Mouse (Mus musculus): ENCODE measurements around the gene Emc8.

Emc8 gene

DNA sequence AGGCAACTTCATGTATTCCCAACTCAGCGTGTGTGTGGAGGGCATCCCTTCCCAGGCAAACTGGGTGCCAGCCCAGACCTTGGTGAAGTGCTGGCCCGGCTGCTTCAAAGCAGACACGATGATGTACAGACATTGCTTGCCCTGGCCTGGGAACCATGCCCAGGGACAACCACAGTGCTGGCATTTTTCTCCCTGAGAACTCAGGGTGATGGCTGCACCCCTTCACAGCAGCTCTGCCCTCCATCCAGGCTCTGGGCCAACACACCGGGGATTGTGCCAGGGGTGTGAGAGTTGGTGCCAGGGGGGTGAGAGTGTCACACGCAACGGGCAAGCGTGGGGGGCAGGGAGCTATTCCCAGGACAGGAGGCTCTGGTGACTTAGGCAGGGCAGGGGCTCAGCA lies 23.7 kb downstream of the Emc8 start:
- in situ Hi-C loops (cut with MboI; ENCODE audit: low sequenced_read_pairs): no loop called here

DNA sequence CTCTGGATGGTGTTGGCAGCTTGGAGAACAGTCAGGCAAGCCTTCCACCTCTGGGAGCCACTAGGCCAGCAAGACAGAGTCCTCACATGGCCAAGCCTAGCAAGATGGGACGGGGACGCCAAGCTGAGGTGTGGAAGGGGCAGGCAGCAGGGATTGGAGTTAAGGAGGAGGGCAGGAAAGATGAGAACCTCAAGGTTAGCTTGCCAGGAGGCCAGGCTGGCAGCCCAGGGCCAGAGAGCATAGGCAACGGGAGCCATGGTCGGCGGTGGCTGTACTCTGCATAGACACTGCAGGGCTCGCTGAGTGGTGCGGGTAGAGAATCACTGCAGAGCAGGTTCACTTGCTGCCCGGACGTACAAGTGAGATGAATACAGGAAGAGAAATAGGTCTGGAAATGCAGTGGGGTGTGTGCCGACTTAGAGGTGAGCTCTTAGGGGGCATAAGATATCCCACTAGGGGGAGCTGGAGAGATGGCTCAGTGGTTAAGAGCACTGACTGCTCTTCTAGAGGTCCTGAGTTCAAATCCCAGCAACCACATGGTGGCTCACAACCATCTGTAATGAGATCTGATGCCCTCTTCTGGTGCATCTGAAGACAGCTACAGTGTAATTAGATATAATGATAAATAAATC lies 26.2 kb downstream of the Emc8 start:
- in situ Hi-C loops (cut with MboI; ENCODE audit: low sequenced_read_pairs): no loop called here

DNA sequence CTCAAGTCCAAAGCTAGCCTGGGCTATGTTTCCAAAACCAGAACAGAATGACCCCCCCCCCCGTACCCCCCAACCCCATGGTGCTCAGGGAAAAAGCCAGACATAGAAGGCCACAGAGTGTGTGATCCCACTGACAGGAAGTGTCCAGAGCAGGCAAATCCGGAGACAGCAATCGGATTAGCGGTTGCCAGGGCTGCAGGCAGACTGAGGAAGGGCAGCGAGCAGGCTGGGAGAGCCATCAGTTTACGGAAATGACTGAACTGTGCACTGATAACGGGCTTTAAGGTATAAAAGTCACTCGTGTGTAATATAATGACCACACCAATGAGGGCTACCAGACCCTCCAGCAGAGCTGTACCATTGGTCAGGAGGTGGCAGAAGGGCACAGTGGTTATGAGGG lies 27.1 kb downstream of the Emc8 start:
- in situ Hi-C loops (cut with MboI; ENCODE audit: low sequenced_read_pairs): no loop called here

GRCm38 (mm10) chr8:120634329-120634839 lies 34.0 kb downstream of the Emc8 start:
- in situ Hi-C loops (cut with MboI; ENCODE audit: low sequenced_read_pairs): no loop called here

GRCm38 (mm10) chr8:120633665-120634271 lies 34.6 kb downstream of the Emc8 start:
- in situ Hi-C loops (cut with MboI; ENCODE audit: low sequenced_read_pairs): no loop called here

GRCm38 (mm10) chr8:120632969-120633664 lies 35.3 kb downstream of the Emc8 start:
- in situ Hi-C loops (cut with MboI; ENCODE audit: low sequenced_read_pairs): no loop called here

DNA sequence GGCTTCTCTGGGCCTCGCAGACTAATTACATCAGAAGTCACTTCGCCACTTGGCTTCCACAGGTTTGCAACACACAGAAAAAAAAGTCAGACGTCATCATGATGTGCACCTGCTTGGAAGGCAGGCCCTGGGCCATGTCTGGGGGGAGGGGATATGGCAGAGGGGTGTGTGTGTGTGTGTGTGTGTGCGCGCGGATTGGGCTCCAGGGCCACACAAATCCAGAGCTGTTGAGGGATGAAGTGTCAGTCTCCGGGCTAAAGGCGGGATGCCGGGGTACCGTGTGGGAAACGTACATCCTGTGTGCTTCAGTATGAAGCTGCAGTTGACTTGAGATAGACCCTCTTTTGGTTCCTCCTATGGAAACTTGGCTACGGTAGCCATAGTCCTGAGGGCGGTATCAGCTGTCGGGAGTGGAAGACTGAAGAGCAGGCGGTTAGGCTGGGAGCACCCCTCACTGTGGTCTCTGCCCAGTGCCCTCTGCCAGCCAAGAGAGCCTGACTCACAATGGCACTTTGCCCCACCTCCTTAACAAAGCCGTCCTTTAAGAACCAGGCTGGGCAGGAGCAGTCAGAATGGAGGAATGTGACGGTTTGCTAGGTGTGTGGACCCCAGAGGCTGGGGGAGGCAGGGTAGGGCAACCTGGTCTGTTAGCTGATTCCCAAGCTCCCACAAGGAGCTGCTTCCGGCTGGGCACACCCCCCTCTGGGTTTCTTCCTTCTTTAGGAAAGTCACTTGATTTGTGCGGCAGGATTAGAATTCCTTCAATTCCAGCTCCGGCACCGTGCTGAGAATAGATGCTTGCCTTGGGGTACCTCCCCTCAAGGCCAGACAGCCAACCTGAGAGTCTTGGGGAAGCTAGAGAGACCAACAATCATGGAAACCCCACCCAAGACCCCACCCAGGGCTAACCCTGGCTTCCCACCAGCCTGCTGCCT lies 36.7 kb downstream of the Emc8 start:
- in situ Hi-C loops (cut with MboI; ENCODE audit: low sequenced_read_pairs): no loop called here

GRCm38 (mm10) chr8:120630848-120631247 lies 37.5 kb downstream of the Emc8 start:
- in situ Hi-C loops (cut with MboI; ENCODE audit: low sequenced_read_pairs): no loop called here

DNA sequence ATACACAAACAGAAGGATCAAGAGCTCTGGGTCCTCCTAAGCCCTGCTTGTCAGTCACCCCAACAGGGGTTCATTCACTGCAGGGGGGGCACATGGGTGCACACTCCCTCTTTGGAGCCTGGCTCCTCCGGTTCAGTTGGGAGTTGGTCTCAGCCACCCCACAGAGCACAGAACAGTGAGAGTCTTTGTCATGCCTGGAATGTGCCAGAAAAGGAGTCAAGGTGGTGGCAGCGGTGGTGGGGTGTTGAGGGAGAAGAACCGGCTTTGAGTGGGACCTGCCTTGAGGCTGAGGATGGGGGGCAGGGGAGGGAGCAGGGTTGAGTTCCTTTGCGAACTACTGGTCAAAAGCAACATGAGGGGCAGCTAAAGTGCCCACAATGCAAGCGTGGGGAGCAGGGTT lies 38.3 kb downstream of the Emc8 start:
- in situ Hi-C loops (cut with MboI; ENCODE audit: low sequenced_read_pairs): no loop called here

- in situ Hi-C loops (cut with MboI; ENCODE audit: low sequenced_read_pairs): no loop called here
Measured at GRCm38 (mm10) chr8:120627298-120627697, 41.1 kb downstream of the Emc8 start.

GRCm38 (mm10) chr8:120626461-120626860 lies 41.9 kb downstream of the Emc8 start:
- in situ Hi-C loops (cut with MboI; ENCODE audit: low sequenced_read_pairs): no loop called here

DNA sequence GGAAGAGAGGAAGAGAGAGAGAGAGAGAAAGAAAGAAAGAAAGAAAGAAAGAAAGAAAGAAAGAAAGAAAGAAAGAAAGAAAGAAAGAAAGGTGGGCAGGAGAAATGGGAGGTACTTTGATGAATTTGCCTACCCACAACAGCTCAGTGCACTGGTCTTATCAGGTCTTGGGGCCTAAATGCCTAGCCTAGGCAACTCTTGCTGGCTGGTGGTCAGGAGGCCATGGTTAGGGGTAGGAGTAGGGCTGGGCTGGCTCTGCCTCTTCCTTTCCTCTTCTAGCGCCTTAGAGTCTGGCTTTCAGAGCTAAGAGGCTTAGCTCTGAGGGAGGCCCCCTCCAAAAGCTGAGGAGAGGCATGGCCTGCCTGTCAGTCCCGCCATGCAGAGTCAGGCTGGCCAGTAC lies 44.8 kb downstream of the Emc8 start:
- in situ Hi-C loops (cut with MboI; ENCODE audit: low sequenced_read_pairs): no loop called here

GRCm38 (mm10) chr8:120622161-120622560 lies 46.2 kb downstream of the Emc8 start:
- in situ Hi-C loops (cut with MboI; ENCODE audit: low sequenced_read_pairs): no loop called here

- in situ Hi-C loops (cut with MboI; ENCODE audit: low sequenced_read_pairs): no loop called here
Measured at GRCm38 (mm10) chr8:120620441-120620840, 47.9 kb downstream of the Emc8 start.

DNA sequence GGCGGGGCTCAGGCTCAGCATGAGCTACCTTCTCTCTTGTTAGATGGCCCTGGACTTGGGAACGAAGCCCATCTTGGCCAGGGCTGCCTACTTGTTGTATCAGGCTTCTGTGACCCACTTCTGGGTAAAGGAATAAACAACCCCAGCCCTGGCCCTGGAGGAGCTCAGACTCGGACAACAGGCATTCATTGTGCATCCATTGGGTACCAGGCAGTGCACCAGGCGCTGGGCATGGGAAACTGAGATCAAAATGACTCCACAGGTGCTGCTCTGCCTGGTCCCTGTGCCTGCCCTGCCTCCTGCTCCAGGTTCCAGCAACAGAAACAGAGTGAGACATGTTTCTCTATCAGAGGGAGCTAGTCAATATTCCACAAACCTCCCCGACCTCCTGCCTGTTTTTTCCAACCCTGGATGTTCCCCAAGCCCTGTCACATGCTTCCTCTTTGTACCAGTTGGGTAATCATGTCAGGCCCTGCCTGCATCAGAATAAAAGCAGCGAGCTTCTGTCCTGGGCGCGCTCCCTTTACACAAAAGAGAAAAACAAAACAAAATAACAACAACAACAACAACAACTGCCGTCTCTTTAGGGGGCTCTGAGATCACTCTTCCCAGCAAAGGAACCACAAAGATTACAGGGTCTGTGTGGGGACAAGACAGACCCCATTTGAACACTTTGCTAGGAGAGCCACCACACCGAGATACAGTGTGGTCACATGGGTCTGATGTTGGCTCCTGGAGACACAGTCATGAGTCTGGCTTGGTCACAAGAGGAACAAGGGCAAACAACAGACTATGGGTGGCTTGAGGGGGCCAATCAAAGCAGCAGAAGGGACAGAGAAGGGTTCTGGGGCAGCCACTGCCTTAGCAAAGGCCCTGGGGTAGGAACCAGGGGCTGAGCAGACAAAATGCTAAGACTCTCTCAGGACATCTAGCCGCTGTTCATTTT lies 48.9 kb downstream of the Emc8 start:
- in situ Hi-C loops (cut with MboI; ENCODE audit: low sequenced_read_pairs): no loop called here

GRCm38 (mm10) chr8:120618110-120618509 lies 50.3 kb downstream of the Emc8 start:
- in situ Hi-C loops (cut with MboI; ENCODE audit: low sequenced_read_pairs): no loop called here

GRCm38 (mm10) chr8:120616663-120617626 lies 51.4 kb downstream of the Emc8 start:
- in situ Hi-C loops (cut with MboI; ENCODE audit: low sequenced_read_pairs): no loop called here

- in situ Hi-C loops (cut with MboI; ENCODE audit: low sequenced_read_pairs): no loop called here
Measured at GRCm38 (mm10) chr8:120614491-120614890, 53.9 kb downstream of the Emc8 start.

GRCm38 (mm10) chr8:120610824-120611223 lies 57.5 kb downstream of the Emc8 start:
- in situ Hi-C loops (cut with MboI; ENCODE audit: low sequenced_read_pairs): no loop called here
